Mouse (Mus musculus) layer of hippocampus, adult 2 months (tissue): ENCODE measurements at regions not wholly inside any gene's neighbourhood (a gene's known extent, or its start where the extent isn't known, plus 50 kb on each side); places are given as distances from the start of the nearest gene placed in this dataset.

ENCODE experiments used
- DNase-seq, 2 experiments: peaks; one replicate each; pipeline ENCODE4 v3.0.0; 2022; ENCODE audit warnings: low spot score in 2 of 2
- H3K27ac ChIP-seq: fragments of 200-600 bp; 2 replicates; pipeline ENCODE4 v1.8.1; 2022
- H3K4me3 ChIP-seq: fragments of 200-600 bp; 2 replicates; pipeline ENCODE4 v1.8.1; 2022; ENCODE audit warnings: mild to moderate bottlenecking
- CTCF ChIP-seq: fragments of 200-600 bp; conservative IDR thresholded peaks from 2 replicates; pipeline ENCODE4 v1.8.1; 2022; ENCODE audit warnings: antibody characterized with exemption, mild to moderate bottlenecking, moderate library complexity

- Histone ChIP-seq H3K27ac (no peak overlapping the region), H3K4me3 (no peak overlapping the region)
- TF ChIP-seq CTCF = no peak
- no peak for DNase-seq
These were observed 564.3 kb upstream of the 4931417E11Rik start for GRCm38 (mm10) chr6:74033811-74034210.

- DNase-seq = no peak
- no peak for TF ChIP-seq CTCF
- no peak overlapping the region for H3K27ac ChIP-seq
- no peak overlapping the region for H3K4me3 ChIP-seq
These were observed 547.6 kb upstream of the 4931417E11Rik start for GRCm38 (mm10) chr6:74017107-74017506.

- TF ChIP-seq CTCF = no peak
- peak; percentile 12 to 19 for DNase-seq
- Histone ChIP-seq H3K4me3 (no peak overlapping the region), H3K27ac (no peak overlapping the region)
These were observed 512.3 kb upstream of the 4931417E11Rik start for GRCm38 (mm10) chr6:73981742-73982141.

DNA sequence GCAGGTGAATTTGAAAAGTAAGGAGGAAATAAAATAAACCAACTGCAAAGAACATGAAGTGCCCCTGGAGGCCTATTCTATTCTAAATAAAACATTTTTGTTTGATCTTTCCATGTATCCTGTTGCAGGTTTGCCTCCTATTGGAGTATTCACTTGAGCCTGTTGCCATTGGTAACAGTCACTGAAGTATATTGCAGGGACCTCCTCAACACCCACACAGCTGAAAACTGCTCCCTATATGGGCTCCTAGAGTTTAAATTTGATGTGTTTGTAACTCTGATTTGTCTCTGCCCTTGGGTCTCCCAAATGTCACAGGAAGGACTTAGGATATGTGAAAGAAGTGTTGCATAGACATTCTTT lies 480.4 kb upstream of the 4931417E11Rik start:
- DNase-seq = no peak
- TF ChIP-seq CTCF = no peak
- no peak overlapping the region for H3K27ac ChIP-seq
- H3K4me3 ChIP-seq = no peak overlapping the region

DNA sequence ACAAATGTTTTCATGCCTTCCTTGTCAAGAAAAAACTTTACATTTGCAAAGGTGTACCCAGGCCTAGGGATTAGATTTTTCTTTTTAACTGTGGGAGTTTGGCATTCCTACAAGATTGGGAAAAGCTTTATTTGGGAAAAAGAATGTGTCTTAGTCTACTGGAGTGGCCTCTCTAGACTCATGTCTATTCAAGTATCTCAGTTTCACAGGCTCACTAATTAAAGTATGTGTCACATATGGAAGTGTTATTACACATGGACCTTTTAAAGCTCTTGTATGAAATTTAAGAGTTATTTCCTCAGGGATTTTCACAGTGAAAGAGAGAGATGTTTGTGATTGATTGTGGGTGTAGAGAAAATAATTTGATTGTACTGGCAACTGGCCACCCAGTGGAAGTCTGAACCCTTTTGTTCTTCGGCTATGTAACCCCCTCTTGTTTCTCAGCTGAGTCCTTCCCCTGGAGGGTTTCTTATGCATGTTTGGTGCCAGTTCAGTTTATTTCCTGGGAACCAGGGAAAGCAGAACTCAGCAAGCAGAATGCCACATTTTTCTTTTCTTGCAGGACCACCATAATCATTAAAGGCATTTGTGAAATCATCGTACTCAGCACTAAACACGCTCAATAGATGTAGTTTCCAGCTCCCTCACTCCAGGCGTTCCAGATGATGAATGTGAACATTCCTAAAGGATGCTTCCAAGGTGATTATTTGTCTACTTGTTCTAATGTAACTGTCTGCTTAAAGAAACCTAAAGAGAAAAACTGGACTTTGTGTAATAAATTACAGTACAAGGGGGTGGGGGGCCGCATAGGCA lies 479.9 kb upstream of the 4931417E11Rik start:
- no peak for DNase-seq
- Histone ChIP-seq H3K27ac (no peak overlapping the region), H3K4me3 (no peak overlapping the region)
- no peak for TF ChIP-seq CTCF

DNA sequence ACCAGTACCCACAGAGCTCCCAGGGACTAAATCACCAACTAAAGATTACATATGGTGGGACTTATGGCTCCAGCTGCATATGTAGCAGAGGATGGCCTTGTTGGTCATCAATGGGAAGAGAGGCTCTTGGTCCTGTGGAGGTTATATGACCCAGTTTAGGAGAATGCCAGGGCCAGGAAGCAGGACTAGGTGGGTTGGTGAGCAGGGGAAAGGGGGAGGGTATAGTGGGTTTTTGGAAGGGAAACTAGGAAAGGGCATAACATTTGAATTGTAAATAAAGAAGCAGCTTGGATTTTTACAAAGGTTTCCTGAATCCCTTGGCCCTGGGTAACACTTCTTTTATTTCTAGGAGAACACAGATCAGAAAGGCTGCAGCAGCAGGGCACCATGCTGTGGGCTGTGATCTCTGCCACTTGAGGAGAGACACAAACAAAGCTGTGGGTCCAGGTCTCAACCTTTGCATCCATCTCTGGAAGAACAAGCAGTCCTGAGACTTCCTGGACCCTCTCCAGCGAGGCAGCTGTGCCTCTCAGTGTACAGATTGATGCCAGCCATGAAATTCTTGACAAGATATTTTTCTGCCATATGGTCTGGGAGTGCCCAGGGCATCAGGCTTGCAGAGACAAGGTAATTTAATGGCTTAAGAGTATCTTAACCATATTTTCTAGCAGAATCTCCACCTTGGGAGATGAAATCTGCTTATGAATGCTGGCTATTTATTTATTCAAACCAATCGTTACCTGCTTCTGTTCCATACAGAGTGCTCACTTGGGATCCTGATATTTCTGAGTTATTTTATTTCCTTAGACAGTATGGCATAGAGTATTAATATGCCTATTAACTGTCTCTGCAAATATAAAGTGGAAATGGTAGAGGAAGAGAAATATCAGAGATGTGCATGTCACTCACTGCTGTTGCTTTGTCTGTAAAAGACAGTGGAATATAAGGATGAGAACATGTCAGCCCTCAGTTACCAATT lies 444.2 kb upstream of the 4931417E11Rik start:
- H3K27ac ChIP-seq = no peak overlapping the region
- no peak overlapping the region for H3K4me3 ChIP-seq
- TF ChIP-seq CTCF = no peak
- DNase-seq = no peak

DNA sequence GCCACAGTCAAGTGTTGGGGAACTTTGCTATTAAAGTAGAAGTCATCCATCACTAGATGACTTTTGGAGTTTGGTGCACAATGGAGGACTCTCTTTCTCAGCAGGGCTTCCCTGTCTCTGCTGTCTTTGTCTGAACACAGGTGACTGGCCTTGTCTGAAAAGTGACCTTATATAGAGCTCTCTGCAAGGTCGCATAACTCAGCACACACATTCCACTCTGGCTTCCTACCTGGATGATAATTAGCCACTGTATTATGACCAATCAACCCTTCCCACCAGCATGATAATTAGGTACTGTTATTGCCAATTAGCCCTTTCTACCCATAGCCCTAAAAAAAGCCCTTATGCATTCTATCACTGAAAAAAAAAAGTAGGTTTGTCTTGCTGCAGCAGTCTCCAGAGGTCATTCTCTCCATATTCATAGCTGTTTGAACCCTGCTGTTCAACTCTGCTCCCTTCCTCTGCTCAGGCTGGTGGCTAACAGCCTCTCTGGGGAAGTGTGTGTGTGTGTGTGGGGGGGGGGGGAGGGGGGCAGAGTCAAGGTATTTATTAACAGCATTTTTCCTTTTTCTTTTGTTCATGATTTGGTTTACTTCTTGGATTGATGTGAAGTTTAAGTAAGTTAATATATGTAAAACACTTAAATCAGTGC lies 419.8 kb upstream of the 4931417E11Rik start:
- no peak for TF ChIP-seq CTCF
- Histone ChIP-seq H3K27ac (no peak overlapping the region), H3K4me3 (no peak overlapping the region)
- DNase-seq = no peak

DNA sequence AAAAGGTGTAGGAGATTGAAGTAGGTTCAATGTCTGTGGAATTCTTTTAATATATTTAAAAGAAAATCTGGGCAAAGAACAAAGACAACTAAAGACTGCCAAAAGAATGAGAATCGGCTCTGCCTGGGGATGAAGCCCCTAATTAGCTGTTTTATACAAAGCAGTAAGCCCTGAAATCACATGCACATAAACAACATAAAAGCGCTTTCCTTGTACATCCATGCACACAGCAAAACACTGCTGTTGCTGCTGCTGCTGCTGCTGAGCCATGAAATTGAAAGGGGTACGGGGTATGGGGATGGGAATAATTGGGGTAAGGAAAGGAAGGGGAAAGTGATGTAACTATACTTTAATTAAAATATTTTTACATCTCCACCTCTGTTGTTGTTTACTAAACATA lies 409.2 kb upstream of the 4931417E11Rik start:
- TF ChIP-seq CTCF = no peak

DNA sequence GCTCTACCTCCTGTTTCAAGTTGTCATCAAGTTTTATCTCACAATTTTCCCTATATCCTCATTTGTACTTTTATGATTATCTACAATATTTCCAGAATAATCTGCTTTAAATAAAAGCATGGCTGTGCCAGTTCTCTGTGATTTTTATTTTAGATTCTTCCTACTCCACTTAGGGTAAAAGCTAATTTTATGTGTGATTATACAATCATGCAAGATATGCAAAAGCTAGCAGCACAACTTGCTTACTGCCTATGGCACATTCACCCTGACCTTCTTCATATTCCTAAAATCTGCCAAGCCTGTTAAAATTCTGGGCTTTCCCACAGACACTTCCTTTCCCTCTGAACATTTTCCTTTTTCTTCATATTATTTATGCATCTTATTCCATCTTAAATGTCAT lies 399.2 kb upstream of the 4931417E11Rik start:
- no peak for DNase-seq
- TF ChIP-seq CTCF = no peak
- H3K4me3 ChIP-seq = no peak overlapping the region
- no peak overlapping the region for H3K27ac ChIP-seq

More for the DNA sequence above, 409.2 kb upstream of the 4931417E11Rik start:
- H3K27ac ChIP-seq = no peak overlapping the region
- DNase-seq = no peak
- H3K4me3 ChIP-seq = no peak overlapping the region
